In the genomic region with DNA sequence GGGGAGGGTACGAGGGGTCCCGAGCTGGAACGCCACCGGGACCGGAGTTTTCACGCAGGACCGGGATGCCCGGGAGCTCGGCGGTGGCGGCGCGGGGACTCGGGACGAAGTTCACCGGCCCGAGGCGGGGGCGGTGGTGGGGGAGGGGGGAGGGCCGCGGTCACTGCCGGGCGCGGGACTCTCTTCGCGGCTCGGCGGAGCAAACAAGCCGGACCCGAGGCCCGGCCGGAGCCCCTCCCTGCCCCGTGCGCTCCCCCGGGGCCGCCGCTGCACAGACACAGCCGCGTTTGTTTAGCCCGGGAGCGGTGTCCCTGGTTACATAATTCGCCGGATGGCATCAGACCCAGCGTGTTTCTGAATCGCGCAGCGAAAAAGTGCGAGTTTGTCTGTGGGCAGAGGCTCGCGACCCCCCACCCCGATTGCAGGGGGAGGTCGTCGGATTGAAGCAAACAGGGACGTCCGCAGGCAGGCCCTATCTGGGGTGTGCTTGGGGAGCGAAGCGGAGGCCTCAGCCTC, we compare ENCODE assay signal across 8 mouse cellular contexts. TPM values are rescaled to one million over a fixed set of nuclear protein-coding genes. Genes with fewer than 3 reads are reported as not detected.
DNase-seq lines count a peak whose midpoint lies in the region; ATAC-seq and TF ChIP-seq lines count a peak whose summit lies in the region.

No protein-coding gene starts in this region.

- peaks cover 32% of the 10 kb centered on the region for H3K4me1 ChIP-seq in forebrain, postnatal 0 days (ENCODE audit: insufficient read depth)
- H3K4me1 ChIP-seq in intestine, embryonic 14.5 days (replicated peaks; ENCODE audit: control insufficient read depth, insufficient read depth, low read length) = peaks cover 57% of the 10 kb centered on the region
- peaks cover 61% of the 10 kb centered on the region for H3K4me1 ChIP-seq in limb, embryonic 15.5 days

- ATAC-seq in forebrain, postnatal 0 days = no peak
- no peak for ATAC-seq in intestine, embryonic 14.5 days (replicated peaks; ENCODE audit: low FRiP score, low TSS enrichment, low read depth)
- ATAC-seq in limb, embryonic 15.5 days (ENCODE audit: insufficient number of reproducible peaks, low FRiP score, low TSS enrichment, low read depth) = no peak

- no peak for TF ChIP-seq CTCF in forebrain, postnatal 0 days (IDR thresholded peaks at IDR 0.05; ENCODE audit: low read depth)

- DNase-seq in heart, adult 18-20 months = peak; percentile 54 to 70
- no peak for DNase-seq in heart, adult 8-10 months (ENCODE audit: low spot score)
- DNase-seq in cerebellum, adult 11-12 months = peak; percentile 84
- DNase-seq in forebrain, postnatal 0 days = peak; percentile 43
- DNase-seq in intestine, embryonic 14.5 days (ENCODE audit: low spot score) = no peak
- peak; percentile 49 for DNase-seq in naive thymus-derived CD4-positive, alpha-beta T cell, adult 2 months (ENCODE audit: low read depth)
- DNase-seq in thymus, postnatal 14 days = peak; percentile 54

- no peaks in the 10 kb centered on the region for H3K9me3 ChIP-seq in forebrain, postnatal 0 days (ENCODE audit: low read length)
- H3K9me3 ChIP-seq in intestine, embryonic 14.5 days (ENCODE audit: control insufficient read depth, low read length) = no peaks in the 10 kb centered on the region
- H3K9me3 ChIP-seq in limb, embryonic 15.5 days = no peaks in the 10 kb centered on the region

- H3K4me2 ChIP-seq in forebrain, postnatal 0 days (ENCODE audit: low read depth) = peak overlapping the region; percentile 58
- H3K4me2 ChIP-seq in intestine, embryonic 14.5 days (ENCODE audit: low read length) = peak overlapping the region; percentile 95
- peak overlapping the region; percentile 91 for H3K4me2 ChIP-seq in limb, embryonic 15.5 days

- H3K9ac ChIP-seq in forebrain, postnatal 0 days = peak overlapping the region; percentile 92
- peak overlapping the region; percentile 97 for H3K9ac ChIP-seq in intestine, embryonic 14.5 days (ENCODE audit: low read length)
- H3K9ac ChIP-seq in limb, embryonic 15.5 days = peak overlapping the region; percentile 99

- peak overlapping the region; percentile 100 for H3K27ac ChIP-seq in forebrain, postnatal 0 days (ENCODE audit: low read depth, low read length)
- peak overlapping the region; percentile 100 for H3K27ac ChIP-seq in intestine, embryonic 14.5 days (ENCODE audit: low read depth)
- H3K27ac ChIP-seq in limb, embryonic 15.5 days = peak overlapping the region; percentile 100

- peak overlapping the region; percentile 99 for H3K4me3 ChIP-seq in forebrain, postnatal 0 days (ENCODE audit: low read depth, low read length)
- peak overlapping the region; percentile 95 for H3K4me3 ChIP-seq in intestine, embryonic 14.5 days (ENCODE audit: low read depth, low read length)
- peak overlapping the region; percentile 86 for H3K4me3 ChIP-seq in limb, embryonic 15.5 days

- no peaks in the 10 kb centered on the region for H3K36me3 ChIP-seq in forebrain, postnatal 0 days (ENCODE audit: insufficient read depth)
- H3K36me3 ChIP-seq in intestine, embryonic 14.5 days (ENCODE audit: control insufficient read depth, insufficient read depth, low read length) = peaks cover 9% of the 10 kb centered on the region; the same call in 1 of the 2 replicates
- H3K36me3 ChIP-seq in limb, embryonic 15.5 days = no peaks in the 10 kb centered on the region

- no peaks in the 10 kb centered on the region for H3K27me3 ChIP-seq in forebrain, postnatal 0 days (ENCODE audit: insufficient read depth, low read length)
- no peaks in the 10 kb centered on the region for H3K27me3 ChIP-seq in intestine, embryonic 14.5 days (replicated peaks; ENCODE audit: control insufficient read depth, insufficient read depth, low read length)
- no peaks in the 10 kb centered on the region for H3K27me3 ChIP-seq in limb, embryonic 15.5 days

- WGBS in forebrain, postnatal 0 days = 1% methylated on average over 53 of the region's 57 CpGs
- WGBS in intestine, embryonic 14.5 days = under 1% methylated on average over 39 of the region's 57 CpGs
- under 1% methylated on average over 48 of the region's 57 CpGs for WGBS in limb, embryonic 15.5 days

RNA-seq across cellular contexts. Expression of a gene that starts 1.2 kb away (rescaled TPM):
- total RNA-seq in heart, adult 18-20 months (2021) = 10 to 100 TPM; 83.8 to 94.3 TPM
- 100 to 1,000 TPM in 2 of 4 experiments, 10 to 100 TPM in 2; 84.6 to 110 (median 95.0) TPM for total RNA-seq in heart, adult 8-10 months (2022)
- total RNA-seq in forebrain, postnatal 0 days (2014; rRNA removed) = 45.9 and 56.0 TPM in 2 replicates
- polyA plus RNA-seq in forebrain, postnatal 0 days (2015; fragmentation: Nextera tagmentation; extraction: Ambion mirVana) = 12.8 and 14.4 TPM in 2 replicates
- 99.2 and 101 TPM in 2 replicates for polyA plus RNA-seq in intestine, embryonic 14.5 days (2014; fragmentation: Nextera tagmentation; extraction: Ambion mirVana)
- 72.2 and 85.8 TPM in 2 replicates for polyA plus RNA-seq in limb, embryonic 15.5 days (2015; fragmentation: Nextera tagmentation; extraction: Ambion mirVana)

RNA-seq across cellular contexts. Expression of a gene that starts 20.8 kb away (rescaled TPM):
- under 1 TPM; 0.37 to 0.64 TPM for total RNA-seq in heart, adult 18-20 months (2021)
- under 1 TPM; 0.32 to 0.87 (median 0.42) TPM for total RNA-seq in heart, adult 8-10 months (2022)
- total RNA-seq in forebrain, postnatal 0 days (2014; rRNA removed) = 0.08 and 0.67 TPM in 2 replicates
- 0.18 and 0.24 TPM in 2 replicates for polyA plus RNA-seq in forebrain, postnatal 0 days (2015; fragmentation: Nextera tagmentation; extraction: Ambion mirVana)
- polyA plus RNA-seq in intestine, embryonic 14.5 days (2014; fragmentation: Nextera tagmentation; extraction: Ambion mirVana) = 0.22 TPM in 2 replicates
- 0.50 and 0.71 TPM in 2 replicates for polyA plus RNA-seq in limb, embryonic 15.5 days (2015; fragmentation: Nextera tagmentation; extraction: Ambion mirVana)

RNA-seq across cellular contexts. Expression of a gene that starts 50.9 kb away (rescaled TPM):
- 10 to 100 TPM; 57.3 to 71.6 TPM for total RNA-seq in heart, adult 18-20 months (2021)
- total RNA-seq in heart, adult 8-10 months (2022) = 10 to 100 TPM; 50.9 to 67.0 (median 55.9) TPM
- 39.2 and 55.6 TPM in 2 replicates for total RNA-seq in forebrain, postnatal 0 days (2014; rRNA removed)
- 45.8 and 52.1 TPM in 2 replicates for polyA plus RNA-seq in forebrain, postnatal 0 days (2015; fragmentation: Nextera tagmentation; extraction: Ambion mirVana)
- polyA plus RNA-seq in intestine, embryonic 14.5 days (2014; fragmentation: Nextera tagmentation; extraction: Ambion mirVana) = 86.1 and 86.3 TPM in 2 replicates
- polyA plus RNA-seq in limb, embryonic 15.5 days (2015; fragmentation: Nextera tagmentation; extraction: Ambion mirVana) = 69.6 and 71.6 TPM in 2 replicates

Comparison
In these comparisons a context has a peak if more than half of its experiments do, and no peak if none do; other contexts are left out.
1. DNase-seq: peak in heart, adult 18-20 months (2 of 2), cerebellum, adult 11-12 months (single experiment), forebrain, postnatal 0 days (single experiment), naive thymus-derived CD4-positive, alpha-beta T cell, adult 2 months (single experiment) and thymus, postnatal 14 days (single experiment); none in heart, adult 8-10 months (single experiment) and intestine, embryonic 14.5 days (single experiment).
2. Peak in every context shown above with its lines, with median percentiles within 50 percentile points of each other: H3K27ac ChIP-seq, H3K4me2 ChIP-seq, H3K4me3 ChIP-seq and H3K9ac ChIP-seq.